Mouse (Mus musculus): ENCODE results near the gene Nr1i3. TPM values are rescaled to one million over a fixed set of nuclear protein-coding genes. Genes with fewer than 3 reads are reported as not detected.
A peak's percentile ranks its signal among the peaks of the same experiment; 100 is the strongest.
"Not testable (repeated sequence)": the region's sequence is repeated elsewhere in the genome, so short reads cannot be mapped to it uniquely, and the experiment has no call there.

Nr1i3 gene
- total RNA-seq, 2 experiments from 2014 or later, result 0.13 TPM; not detected in 1

DNA sequence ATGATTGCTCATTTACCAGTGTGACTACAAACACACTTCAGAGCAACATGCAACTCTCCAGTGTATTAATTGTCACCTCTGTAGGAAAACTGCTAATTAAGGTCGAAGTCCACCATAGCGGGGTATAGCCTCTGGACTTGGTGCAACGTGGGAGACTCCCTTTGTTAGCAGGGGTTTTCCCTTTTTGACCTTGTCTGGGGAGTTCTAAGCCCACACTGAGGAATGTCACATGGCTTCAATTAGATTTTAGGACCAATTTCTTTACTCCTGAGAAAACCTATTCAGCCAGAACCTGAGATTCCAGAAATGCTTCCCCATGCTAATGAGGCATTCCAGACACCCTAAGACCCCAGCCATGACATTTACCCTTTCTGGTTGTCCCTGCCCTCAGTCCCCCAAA, 16.4 kb downstream of the Nr1i3 start:
- no peak for DNase-seq

GRCm38 (mm10) chr1:171231844-171232243, 18.1 kb downstream of the Nr1i3 start:
- no peak for DNase-seq

- DNase-seq, result no peak
Observed at GRCm38 (mm10) chr1:171232348-171232747, 18.6 kb downstream of the Nr1i3 start.

- DNase-seq, result peak in 1 of 2 experiments; percentile 38
Observed at GRCm38 (mm10) chr1:171232800-171233730, 19.3 kb downstream of the Nr1i3 start.

DNA sequence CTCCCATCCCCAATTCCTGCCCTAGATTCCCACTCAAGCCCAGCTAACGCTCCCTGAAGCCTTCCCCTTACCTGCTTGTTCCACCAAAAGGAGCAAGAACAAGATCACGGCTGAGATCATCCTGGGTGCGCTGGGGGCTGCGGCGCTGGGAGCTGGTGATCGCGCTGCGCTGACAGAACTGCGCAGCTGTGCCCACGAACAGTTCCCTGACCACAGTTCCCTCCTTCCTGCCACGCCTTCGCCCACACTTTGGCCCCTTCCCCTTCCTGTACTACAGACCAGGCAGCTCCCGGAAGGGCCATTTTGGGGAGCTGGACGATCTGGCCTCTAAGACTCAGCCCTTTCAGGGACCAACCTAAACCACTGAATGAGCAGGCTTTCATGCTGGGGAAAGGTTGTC, 20.4 kb downstream of the Nr1i3 start, which contains the start of gene Fcer1g:
Gene Fcer1g (minus strand): TSS at position 240 of the 400 bp plus-strand sequence.
- no peak for DNase-seq

GRCm38 (mm10) chr1:171234538-171234937, 20.8 kb downstream of the Nr1i3 start:
- DNase-seq, result no peak

DNA sequence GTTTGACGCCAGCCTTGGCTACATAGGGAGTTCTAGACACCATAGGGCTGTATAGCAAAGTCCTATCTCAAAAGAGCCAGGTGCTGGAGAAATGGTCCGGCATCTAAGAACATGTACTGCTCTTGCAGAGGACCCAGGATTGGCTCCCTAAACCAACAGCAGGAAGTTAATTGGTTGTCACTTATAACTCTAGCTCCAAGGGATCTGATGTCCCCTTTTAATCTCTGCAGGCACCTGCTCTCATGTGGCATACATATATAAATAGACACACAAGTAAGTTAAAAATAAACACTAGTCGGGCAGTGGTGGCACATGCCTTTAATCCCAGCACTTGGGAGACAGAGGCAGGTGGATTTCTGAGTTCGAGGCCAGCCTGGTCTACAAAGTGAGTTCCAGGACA, 22.0 kb downstream of the Nr1i3 start:
- DNase-seq, result no peak

DNA sequence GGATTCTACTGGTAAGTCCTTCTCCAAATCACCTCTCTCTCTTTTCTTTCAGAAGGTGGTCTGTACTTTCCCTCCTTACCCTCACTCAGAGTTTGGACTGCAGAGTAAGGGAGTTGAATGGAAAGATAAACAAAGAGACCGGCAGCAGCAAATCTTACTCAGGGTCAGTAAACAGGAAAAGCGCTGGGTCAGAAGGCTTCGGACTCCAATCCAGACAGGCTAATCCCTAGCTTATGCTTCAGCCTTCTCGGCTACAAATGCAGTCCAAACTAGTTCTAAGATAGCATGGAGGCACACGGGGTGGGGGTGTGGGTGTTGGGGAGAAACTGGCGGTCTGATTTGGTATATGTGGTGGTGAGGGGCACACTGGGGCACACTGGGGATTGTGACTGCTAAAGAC, 23.7 kb downstream of the Nr1i3 start:
- DNase-seq, result no peak

DNA sequence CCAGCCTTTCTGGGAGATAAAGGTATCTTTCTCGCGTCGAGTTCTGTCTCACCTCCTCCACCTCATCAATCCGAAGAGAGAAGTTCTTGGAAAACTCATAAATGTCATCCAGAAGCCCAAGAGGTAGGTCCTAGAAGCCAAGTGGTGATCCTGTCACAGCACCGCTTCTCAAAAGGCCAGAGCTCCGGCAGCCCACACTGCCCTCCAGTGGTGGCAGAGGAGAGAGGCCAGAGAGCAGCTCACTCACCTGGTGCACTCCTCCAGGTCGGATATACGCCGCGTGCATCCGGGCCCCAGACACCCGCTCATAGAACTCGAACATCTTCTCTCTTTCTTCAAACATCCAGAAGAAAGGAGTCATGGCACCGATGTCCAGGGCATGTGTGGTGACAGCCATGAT, 24.7 kb downstream of the Nr1i3 start:
- DNase-seq, result peak; percentile 80 to 85

GRCm38 (mm10) chr1:171239992-171240744, 26.4 kb downstream of the Nr1i3 start:
- peak; percentile 74 for DNase-seq

- peak; percentile 46 to 64 for DNase-seq
Observed at GRCm38 (mm10) chr1:171240911-171241310, 27.1 kb downstream of the Nr1i3 start.

DNA sequence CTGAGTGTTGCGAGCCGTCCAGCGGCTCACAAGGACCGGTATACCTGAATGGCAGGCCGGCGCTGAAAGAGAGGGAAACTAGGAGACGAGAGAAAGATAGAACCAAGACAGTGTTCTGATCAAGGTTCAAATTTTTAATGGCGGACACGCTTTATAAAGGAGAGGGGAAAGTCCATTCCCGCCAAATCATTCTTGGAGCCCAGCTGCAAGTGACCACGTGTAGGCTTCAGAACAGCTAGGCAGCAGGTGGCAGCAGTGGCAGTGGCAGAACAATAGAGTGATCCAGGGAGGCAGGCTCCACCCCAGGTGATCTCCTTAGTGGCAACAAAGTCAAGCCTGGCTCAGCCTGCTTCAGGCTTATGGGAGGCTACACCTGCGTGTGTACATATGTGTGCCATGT, 28.2 kb downstream of the Nr1i3 start:
- not testable (repeated sequence) for DNase-seq

- no peak for DNase-seq
Observed at GRCm38 (mm10) chr1:171245353-171245752, 31.6 kb downstream of the Nr1i3 start.

- DNase-seq, result peak; percentile 97 to 99
Observed at GRCm38 (mm10) chr1:171246709-171247452, 33.1 kb downstream of the Nr1i3 start.

GRCm38 (mm10) chr1:171247453-171247841, 33.7 kb downstream of the Nr1i3 start:
- peak in 1 of 2 experiments; percentile 34 for DNase-seq

DNA sequence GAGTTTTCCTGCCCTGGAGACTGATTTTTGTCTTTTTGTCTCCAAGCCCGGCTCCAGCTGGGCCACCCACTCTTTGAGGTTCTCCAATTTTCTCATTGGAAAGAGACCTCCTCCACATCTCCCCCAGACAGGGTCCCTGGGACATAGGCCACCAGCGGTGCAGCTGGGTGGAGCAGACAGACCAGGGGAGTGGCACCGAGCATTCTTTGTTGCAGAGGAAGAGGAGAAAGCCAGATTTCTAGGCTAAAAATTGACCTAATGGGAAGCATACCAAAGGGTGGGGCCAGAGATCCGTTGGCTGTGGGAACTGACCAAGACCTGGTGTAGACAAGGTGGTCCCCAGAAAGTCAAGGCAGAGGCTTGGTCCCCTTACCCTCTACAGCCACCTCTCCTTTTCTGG, 34.1 kb downstream of the Nr1i3 start:
- DNase-seq, result no peak

DNA sequence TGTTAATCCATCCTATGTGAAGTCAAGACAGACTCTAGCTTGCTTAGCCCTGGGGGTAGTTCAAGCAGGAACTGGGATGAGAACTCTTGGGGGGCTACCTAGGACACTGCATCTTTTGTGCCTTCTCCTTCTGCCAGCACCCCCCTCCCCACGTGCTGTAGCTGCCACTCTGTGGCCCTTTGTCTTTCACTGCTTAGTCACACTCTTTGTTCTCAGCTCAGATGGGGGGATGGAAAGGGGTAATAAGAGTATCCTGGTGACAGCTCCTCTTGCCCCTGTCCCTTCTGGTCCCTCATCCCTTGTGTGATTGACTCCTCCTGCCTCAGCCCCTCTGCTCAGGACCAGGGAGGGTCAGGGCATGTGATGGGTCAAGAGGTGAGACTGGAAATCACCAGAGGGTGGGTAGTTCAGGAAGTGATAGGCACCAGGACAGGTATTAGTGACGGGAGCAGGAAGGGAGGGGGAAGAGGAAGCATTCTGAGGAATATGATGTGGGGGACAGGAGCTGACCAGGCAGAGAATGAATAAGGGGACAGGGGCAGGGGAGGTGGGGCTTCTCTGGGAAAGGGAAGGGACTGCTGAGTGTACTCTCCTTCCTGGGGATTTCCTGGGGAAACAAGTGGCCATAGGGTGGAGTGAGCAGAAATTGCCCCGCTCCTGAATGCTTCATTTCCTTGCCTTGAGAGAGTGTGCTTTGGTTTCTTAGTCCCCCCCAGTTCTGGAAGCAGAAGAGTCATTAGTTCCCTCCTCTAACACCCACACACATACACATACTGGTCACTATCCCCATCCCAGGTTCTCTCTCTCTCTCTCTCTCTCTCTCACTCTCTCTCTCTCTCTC, 34.8 kb downstream of the Nr1i3 start:
- DNase-seq, result no peak

DNA sequence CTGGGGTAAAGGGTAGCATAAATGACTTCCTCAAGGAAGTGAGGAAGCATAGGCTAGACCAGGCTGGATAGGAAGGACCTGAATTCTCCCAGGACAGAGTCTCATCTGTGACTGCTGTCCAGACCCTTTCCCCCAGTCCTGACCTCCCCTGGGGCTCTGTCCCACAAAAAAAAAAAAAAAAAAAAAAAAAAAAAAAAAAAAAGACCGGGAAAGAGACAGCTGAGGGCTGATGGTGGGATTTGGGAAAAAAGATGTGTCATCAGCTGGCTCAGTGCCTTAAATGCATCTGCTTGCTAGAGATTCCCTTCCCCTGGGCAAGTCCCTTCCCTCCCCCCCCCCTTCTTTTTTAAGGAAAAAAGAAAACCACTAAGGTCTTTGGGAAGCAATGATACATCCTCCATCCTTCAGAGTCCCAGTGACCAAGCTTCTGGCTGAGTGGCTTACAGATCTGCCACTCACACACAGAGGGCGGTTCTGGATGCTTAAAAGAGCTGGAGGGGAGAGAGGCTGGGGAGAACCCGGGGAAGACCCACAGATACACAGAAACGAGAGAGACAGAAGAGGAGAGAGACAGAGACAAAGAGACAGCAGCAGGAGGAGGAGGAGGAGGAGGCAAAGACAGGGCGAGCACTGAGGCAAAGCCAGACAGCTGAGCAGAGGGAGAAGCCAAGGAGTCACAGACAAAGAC, 36.3 kb downstream of the Nr1i3 start, which contains the start of gene Adamts4:
Gene Adamts4 (plus strand): TSS at position 509 of the 688 bp plus-strand sequence.
- DNase-seq, result peak in 1 of 2 experiments; percentile 27

DNA sequence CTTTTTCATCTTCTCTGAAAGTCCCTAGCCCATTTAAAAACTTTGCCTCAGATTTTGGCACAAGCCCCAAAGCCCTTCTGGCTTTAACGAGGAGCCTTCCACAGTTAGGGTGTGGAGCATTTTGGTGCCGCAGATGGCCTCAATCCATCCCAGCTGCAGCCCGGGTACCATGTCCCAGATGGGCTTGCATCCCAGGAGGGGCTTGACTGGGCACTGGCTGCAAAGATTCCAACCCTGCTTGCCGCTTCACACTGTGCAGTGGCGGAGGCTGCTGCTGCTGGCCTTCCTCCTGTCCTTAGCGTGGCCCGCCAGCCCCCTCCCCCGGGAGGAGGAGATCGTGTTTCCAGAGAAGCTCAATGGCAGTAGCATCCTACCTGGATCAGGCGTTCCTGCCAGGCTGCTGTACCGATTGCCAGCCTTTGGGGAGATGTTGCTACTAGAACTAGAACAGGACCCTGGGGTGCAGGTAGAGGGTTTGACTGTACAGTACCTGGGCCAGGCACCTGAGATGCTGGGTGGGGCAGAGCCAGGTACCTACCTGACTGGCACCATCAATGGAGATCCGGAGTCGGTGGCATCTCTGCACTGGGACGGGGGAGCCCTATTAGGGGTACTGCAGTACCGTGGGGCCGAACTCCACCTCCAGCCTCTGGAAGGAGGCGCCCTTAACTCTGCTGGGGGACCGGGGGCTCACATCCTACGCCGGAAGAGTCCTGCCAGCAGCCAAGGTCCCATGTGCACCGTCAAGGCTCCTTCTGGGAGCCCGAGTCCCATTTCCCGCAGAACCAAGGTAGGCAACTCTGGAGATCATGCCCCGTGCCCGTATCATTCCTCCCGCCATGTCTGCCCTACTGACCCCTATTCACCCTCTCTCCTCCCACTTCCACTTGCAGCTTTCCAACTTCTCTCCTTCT, 37.2 kb downstream of the Nr1i3 start, which contains the start of gene Ndufs2:
Gene Ndufs2 (minus strand): TSS at position 709 of the 914 bp plus-strand sequence.
- no peak for DNase-seq

Measured in adrenal gland, postnatal 36 days (tissue).